Mouse (Mus musculus): ENCODE results near the gene Ssh3. TPM values are rescaled to one million over a fixed set of nuclear protein-coding genes. Genes with fewer than 3 reads are reported as not detected.

Ssh3 gene
- polyA plus RNA-seq, 1 experiment: 9.2 TPM

DNA sequence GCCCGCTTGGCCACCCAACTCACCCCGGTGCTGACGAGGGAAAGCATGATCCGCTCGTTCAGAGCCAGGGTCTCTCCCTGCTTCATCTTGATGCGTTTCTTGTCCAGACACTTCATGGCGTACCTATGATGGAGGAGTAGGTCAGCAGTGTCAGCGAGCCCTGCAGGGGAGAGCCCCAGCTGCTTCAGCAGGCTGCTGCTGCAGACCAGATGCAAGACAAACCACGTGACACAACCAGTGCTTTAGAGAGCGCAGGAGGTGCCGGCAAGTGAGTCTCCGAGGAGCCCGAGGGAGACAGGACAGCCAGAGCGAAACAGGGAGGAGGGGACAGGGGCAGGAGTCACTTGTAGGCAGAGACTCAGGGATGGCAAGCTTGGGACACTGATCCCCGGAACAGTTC lies 21.8 kb upstream of the Ssh3 start:
- Histone ChIP-seq H3K9me3 (replicated peaks; ENCODE audit: control insufficient read depth, insufficient read depth, low read length, poor library complexity, severe bottlenecking) (no peaks in the 10 kb centered on the region), H3K27me3 (ENCODE audit: control insufficient read depth, insufficient read depth, low read length, poor library complexity, severe bottlenecking) (no peaks in the 10 kb centered on the region), H3K36me3 (ENCODE audit: control insufficient read depth, insufficient read depth, low read length, poor library complexity, severe bottlenecking) (peaks cover 6% of the 10 kb centered on the region), H3K27ac (ENCODE audit: insufficient read depth, low read length) (no peak overlapping the region), H3K9ac (ENCODE audit: low read depth, poor library complexity, severe bottlenecking) (no peak overlapping the region), H3K4me1 (ENCODE audit: control insufficient read depth, insufficient read depth, low read length) (no peaks in the 10 kb centered on the region), H3K4me3 (ENCODE audit: low read depth, low read length) (no peak overlapping the region)
- TF ChIP-seq POLR2A (IDR thresholded peaks at IDR 0.05; ENCODE audit: insufficient read depth, low read length): no peak
- no peak for TF ChIP-seq EP300 (IDR thresholded peaks at IDR 0.05; ENCODE audit: insufficient read depth, low read depth, low read length)
- no peak for TF ChIP-seq CTCF (IDR thresholded peaks at IDR 0.05; ENCODE audit: low read depth, low read length)

DNA sequence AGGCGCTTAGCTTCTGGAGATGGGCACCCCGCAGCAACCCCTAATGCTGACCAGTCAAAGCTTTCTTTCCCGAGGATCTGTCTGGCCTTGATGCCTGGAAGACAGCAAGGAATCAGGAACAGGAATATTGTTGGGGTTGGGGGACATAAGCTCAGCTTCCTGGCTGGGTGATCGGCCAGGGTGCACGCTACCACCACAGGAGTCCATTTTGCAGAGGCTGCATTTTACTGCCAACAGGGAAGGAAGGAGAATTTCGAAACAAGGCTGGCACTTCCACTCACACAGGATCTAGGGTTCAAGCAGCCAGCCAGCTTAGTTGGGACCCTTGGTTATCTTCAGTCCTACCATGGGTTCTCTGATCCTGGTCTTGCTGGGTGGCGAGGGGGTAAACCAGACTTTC lies 14.7 kb upstream of the Ssh3 start:
- Histone ChIP-seq H3K27ac (ENCODE audit: insufficient read depth, low read length) (no peak overlapping the region), H3K36me3 (ENCODE audit: control insufficient read depth, insufficient read depth, low read length, poor library complexity, severe bottlenecking) (no peaks in the 10 kb centered on the region; the same call in 1 of the 2 replicates), H3K4me3 (ENCODE audit: low read depth, low read length) (peak overlapping the region; percentile 16), H3K4me1 (ENCODE audit: control insufficient read depth, insufficient read depth, low read length) (no peaks in the 10 kb centered on the region), H3K9me3 (replicated peaks; ENCODE audit: control insufficient read depth, insufficient read depth, low read length, poor library complexity, severe bottlenecking) (no peaks in the 10 kb centered on the region; the same call in 1 of the 2 replicates), H3K27me3 (ENCODE audit: control insufficient read depth, insufficient read depth, low read length, poor library complexity, severe bottlenecking) (no peaks in the 10 kb centered on the region), H3K9ac (ENCODE audit: low read depth, poor library complexity, severe bottlenecking) (0 out of 2 replicates have a peak overlapping the region, but pooled peaks have one; percentile 4)
- no peak for TF ChIP-seq EP300 (IDR thresholded peaks at IDR 0.05; ENCODE audit: insufficient read depth, low read depth, low read length)
- no peak for TF ChIP-seq POLR2A (IDR thresholded peaks at IDR 0.05; ENCODE audit: insufficient read depth, low read length)

- Histone ChIP-seq H3K36me3 (ENCODE audit: control insufficient read depth, insufficient read depth, low read length, poor library complexity, severe bottlenecking) (no peaks in the 10 kb centered on the region; the same call in 1 of the 2 replicates), H3K9me3 (replicated peaks; ENCODE audit: control insufficient read depth, insufficient read depth, low read length, poor library complexity, severe bottlenecking) (no peaks in the 10 kb centered on the region; the same call in 1 of the 2 replicates), H3K9ac (ENCODE audit: low read depth, poor library complexity, severe bottlenecking) (peak within 1 kb of the TSS; percentile 41), H3K27ac (ENCODE audit: insufficient read depth, low read length) (no peak within 1 kb of the TSS), H3K4me3 (ENCODE audit: low read depth, low read length) (peak within 1 kb of the TSS; percentile 65), H3K4me1 (ENCODE audit: control insufficient read depth, insufficient read depth, low read length) (no peaks in the 10 kb centered on the region), H3K27me3 (ENCODE audit: control insufficient read depth, insufficient read depth, low read length, poor library complexity, severe bottlenecking) (no peaks in the 10 kb centered on the region)
- TF ChIP-seq EP300 (IDR thresholded peaks at IDR 0.05; ENCODE audit: insufficient read depth, low read depth, low read length) (no peak), POLR2A (IDR thresholded peaks at IDR 0.05; ENCODE audit: insufficient read depth, low read length) (peak; percentile 40), CTCF (IDR thresholded peaks at IDR 0.05; ENCODE audit: low read depth, low read length) (peak; percentile 66)
Measured at GRCm38 (mm10) chr19:4282898-4283553, 14.0 kb upstream of the Ssh3 start, which contains the start of gene Ankrd13d. Gene Ankrd13d, minus strand, starts transcription at chr19:4283137.

- no peak for TF ChIP-seq CTCF (IDR thresholded peaks at IDR 0.05; ENCODE audit: low read depth, low read length)
- no peak for TF ChIP-seq POLR2A (IDR thresholded peaks at IDR 0.05; ENCODE audit: insufficient read depth, low read length)
- TF ChIP-seq EP300 (IDR thresholded peaks at IDR 0.05; ENCODE audit: insufficient read depth, low read depth, low read length): no peak
- Histone ChIP-seq H3K9ac (ENCODE audit: low read depth, poor library complexity, severe bottlenecking) (no peak overlapping the region), H3K9me3 (replicated peaks; ENCODE audit: control insufficient read depth, insufficient read depth, low read length, poor library complexity, severe bottlenecking) (no peaks in the 10 kb centered on the region; the same call in 1 of the 2 replicates)
Measured at GRCm38 (mm10) chr19:4280425-4280824, 11.4 kb upstream of the Ssh3 start.

GRCm38 (mm10) chr19:4279487-4279886 lies 10.5 kb upstream of the Ssh3 start:
- TF ChIP-seq EP300 (IDR thresholded peaks at IDR 0.05; ENCODE audit: insufficient read depth, low read depth, low read length) (no peak), POLR2A (IDR thresholded peaks at IDR 0.05; ENCODE audit: insufficient read depth, low read length) (no peak), CTCF (IDR thresholded peaks at IDR 0.05; ENCODE audit: low read depth, low read length) (peak; percentile 34)
- no peak overlapping the region for H3K9ac ChIP-seq (ENCODE audit: low read depth, poor library complexity, severe bottlenecking)

More at GRCm38 (mm10) chr19:4280425-4280824, 11.4 kb upstream of the Ssh3 start:
- H3K4me1 ChIP-seq (ENCODE audit: control insufficient read depth, insufficient read depth, low read length): no peaks in the 10 kb centered on the region
- H3K27ac ChIP-seq (ENCODE audit: insufficient read depth, low read length): no peak overlapping the region
- no peaks in the 10 kb centered on the region for H3K36me3 ChIP-seq (ENCODE audit: control insufficient read depth, insufficient read depth, low read length, poor library complexity, severe bottlenecking)
- no peaks in the 10 kb centered on the region for H3K27me3 ChIP-seq (ENCODE audit: control insufficient read depth, insufficient read depth, low read length, poor library complexity, severe bottlenecking)
- no peak overlapping the region for H3K4me3 ChIP-seq (ENCODE audit: low read depth, low read length)

GRCm38 (mm10) chr19:4270972-4271371 lies 2.0 kb upstream of the Ssh3 start:
- H3K9ac ChIP-seq (ENCODE audit: low read depth, poor library complexity, severe bottlenecking): no peak overlapping the region
- no peak overlapping the region for H3K27ac ChIP-seq (ENCODE audit: insufficient read depth, low read length)
- no peaks in the 10 kb centered on the region for H3K4me1 ChIP-seq (ENCODE audit: control insufficient read depth, insufficient read depth, low read length)
- no peaks in the 10 kb centered on the region for H3K36me3 ChIP-seq (ENCODE audit: control insufficient read depth, insufficient read depth, low read length, poor library complexity, severe bottlenecking)
- no peak overlapping the region for H3K4me3 ChIP-seq (ENCODE audit: low read depth, low read length)
- TF ChIP-seq CTCF (IDR thresholded peaks at IDR 0.05; ENCODE audit: low read depth, low read length) (no peak), POLR2A (IDR thresholded peaks at IDR 0.05; ENCODE audit: insufficient read depth, low read length) (no peak), EP300 (IDR thresholded peaks at IDR 0.05; ENCODE audit: insufficient read depth, low read depth, low read length) (no peak)
- H3K9me3 ChIP-seq (replicated peaks; ENCODE audit: control insufficient read depth, insufficient read depth, low read length, poor library complexity, severe bottlenecking): no peaks in the 10 kb centered on the region
- H3K27me3 ChIP-seq (ENCODE audit: control insufficient read depth, insufficient read depth, low read length, poor library complexity, severe bottlenecking): no peaks in the 10 kb centered on the region

More at GRCm38 (mm10) chr19:4279487-4279886, 10.5 kb upstream of the Ssh3 start:
- Histone ChIP-seq H3K4me1 (ENCODE audit: control insufficient read depth, insufficient read depth, low read length) (no peaks in the 10 kb centered on the region), H3K27ac (ENCODE audit: insufficient read depth, low read length) (no peak overlapping the region), H3K36me3 (ENCODE audit: control insufficient read depth, insufficient read depth, low read length, poor library complexity, severe bottlenecking) (no peaks in the 10 kb centered on the region), H3K4me3 (ENCODE audit: low read depth, low read length) (no peak overlapping the region), H3K9me3 (replicated peaks; ENCODE audit: control insufficient read depth, insufficient read depth, low read length, poor library complexity, severe bottlenecking) (no peaks in the 10 kb centered on the region; the same call in 1 of the 2 replicates), H3K27me3 (ENCODE audit: control insufficient read depth, insufficient read depth, low read length, poor library complexity, severe bottlenecking) (no peaks in the 10 kb centered on the region)
